Mouse (Mus musculus) spleen, embryonic (tissue): ENCODE results near the gene Hist1h2bc.

Experiments used
- CTCF ChIA-PET: fragments of 350-600 bp; sonication (Branson Sonifier 250); formaldehyde crosslinking; loops from one replicate; lab custom pipeline; 2022; lab: Charles Lee

The Hist1h2bc gene

GRCm38 (mm10) chr13:23683755-23684281, at the start of gene Hist1h2bc, which contains the start of gene Hist1h2ac:
Gene Hist1h2bc, plus strand, starts transcription at chr13:23684199.
Gene Hist1h2ac, minus strand, starts transcription at chr13:23683948.
- CTCF ChIA-PET = interaction anchor here (1.7 kb wide), 1 partner anchor 14 kb away, joined by 6 read pairs; the partner anchor contains the start of gene Hist1h4c

GRCm38 (mm10) chr13:23659636-23660366, 24.2 kb upstream of the Hist1h2bc start:
- CTCF ChIA-PET = no interaction called here

DNA sequence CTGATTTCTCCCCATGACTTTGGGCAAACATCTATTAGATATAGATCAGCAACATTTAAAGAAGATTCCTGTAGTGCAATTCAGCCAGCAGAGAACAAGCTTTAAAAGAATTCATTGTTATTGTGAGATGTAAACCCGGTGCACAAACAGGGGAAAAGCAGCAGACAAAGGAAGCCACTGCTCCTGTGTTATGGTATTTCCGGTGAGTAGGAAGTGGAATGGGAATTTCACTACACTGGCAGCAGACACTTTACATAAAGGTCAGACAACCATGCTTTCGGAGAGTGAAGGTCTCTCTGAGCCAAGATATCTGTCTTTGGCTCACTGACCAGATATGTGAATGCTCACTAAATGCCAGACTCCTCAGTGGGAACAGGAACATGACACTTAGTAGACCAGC, 21.5 kb upstream of the Hist1h2bc start:
- CTCF ChIA-PET = interaction anchor here (0.5 kb wide), 1 partner anchor 72 kb away, joined by 7 read pairs; no protein-coding TSS in a partner anchor

DNA sequence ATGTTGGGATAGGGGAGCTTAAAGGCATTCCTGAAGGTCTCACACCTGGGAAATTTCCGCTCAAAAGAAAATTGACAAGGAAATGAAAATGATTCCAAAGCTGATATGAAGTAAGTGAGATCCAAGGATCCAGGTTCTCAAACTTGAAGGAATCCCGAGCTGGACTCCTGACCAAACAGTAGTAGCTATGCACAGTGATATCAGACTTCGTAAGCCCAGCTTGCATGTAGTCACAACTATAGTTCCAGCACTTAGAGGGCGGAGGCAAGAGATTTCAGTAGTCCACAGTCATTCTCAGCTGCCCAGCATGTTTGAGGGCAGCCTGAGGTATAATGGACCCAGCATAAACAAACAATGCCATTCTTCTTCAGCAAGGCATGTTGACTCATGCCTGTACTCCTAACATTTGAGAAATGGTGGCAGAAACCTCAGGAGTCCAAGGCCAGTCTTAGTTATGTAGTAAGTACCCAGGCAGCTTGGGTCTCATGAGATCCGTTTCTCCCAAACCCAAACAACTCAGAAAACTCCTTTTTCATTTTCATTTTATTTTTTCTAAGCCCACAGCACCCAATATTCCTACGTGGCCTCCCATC, 1.9 kb upstream of the Hist1h2bc start:
- CTCF ChIA-PET = interaction anchor here (1.0 to 1.7 kb wide), 2 partner anchors 15 to 84 kb away, joined by 3 to 6 read pairs; partner anchors contain the start of gene Hist1h4c

GRCm38 (mm10) chr13:23682623-23682946, 1.4 kb upstream of the Hist1h2bc start:
- CTCF ChIA-PET = interaction anchor here (0.6 to 1.7 kb wide), 4 partner anchors 15 to 1926 kb away, joined by 3 to 6 read pairs (median 4); partner anchors contain the start of gene Hist1h4c

GRCm38 (mm10) chr13:23682947-23683754, 848 bp upstream of the Hist1h2bc start:
- CTCF ChIA-PET = interaction anchor here (0.6 to 1.7 kb wide), 4 partner anchors 14 to 1927 kb away, joined by 3 to 6 read pairs (median 4); partner anchors contain the start of gene Hist1h4c

DNA sequence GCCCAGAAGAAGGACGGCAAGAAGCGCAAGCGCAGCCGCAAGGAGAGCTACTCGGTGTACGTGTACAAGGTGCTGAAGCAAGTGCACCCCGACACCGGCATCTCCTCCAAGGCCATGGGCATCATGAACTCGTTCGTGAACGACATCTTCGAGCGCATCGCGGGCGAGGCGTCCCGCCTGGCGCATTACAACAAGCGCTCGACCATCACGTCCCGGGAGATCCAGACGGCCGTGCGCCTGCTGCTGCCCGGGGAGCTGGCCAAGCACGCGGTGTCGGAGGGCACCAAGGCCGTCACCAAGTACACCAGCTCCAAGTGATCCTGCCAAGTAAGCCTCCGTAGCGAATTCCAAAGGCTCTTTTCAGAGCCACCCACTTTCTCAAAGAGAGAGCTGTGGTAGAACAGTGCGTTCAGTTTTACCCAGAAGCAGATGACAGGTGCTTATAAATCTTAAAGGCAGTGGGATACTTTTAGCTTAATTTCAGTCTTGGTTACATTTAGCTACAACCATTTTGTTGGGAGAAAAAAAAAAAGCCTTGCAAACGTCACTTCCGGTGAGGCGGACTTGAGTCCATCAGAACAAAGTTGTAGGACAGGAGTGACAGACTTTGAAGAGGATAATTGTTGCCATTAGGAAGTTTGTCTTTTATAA, 421 bp downstream of the Hist1h2bc start:
- CTCF ChIA-PET = interaction anchor here (0.8 kb wide), 1 partner anchor 13 kb away, joined by 5 read pairs; the partner anchor contains the start of gene Hist1h4c

- CTCF ChIA-PET = interaction anchor here (0.7 to 0.8 kb wide), 3 partner anchors 13 to 95 kb away, joined by 3 to 5 read pairs (median 3); partner anchors contain the start of gene Hist1h4c
These were observed 1.3 kb downstream of the Hist1h2bc start for GRCm38 (mm10) chr13:23685121-23685861.

GRCm38 (mm10) chr13:23685966-23686365, 2.0 kb downstream of the Hist1h2bc start:
- CTCF ChIA-PET = interaction anchor here (0.7 kb wide), 2 partner anchors 66 to 95 kb away, joined by 3 read pairs; no protein-coding TSS in a partner anchor

- CTCF ChIA-PET = interaction anchor here (1.3 kb wide), 1 partner anchor 11 kb away, joined by 5 read pairs; the partner anchor contains the start of gene Hist1h4c
These were observed 3.2 kb downstream of the Hist1h2bc start for GRCm38 (mm10) chr13:23687181-23687580.

- CTCF ChIA-PET = interaction anchor here (1.3 kb wide), 1 partner anchor 10 kb away, joined by 5 read pairs; the partner anchor contains the start of gene Hist1h4c
These were observed 3.9 kb downstream of the Hist1h2bc start for GRCm38 (mm10) chr13:23687907-23688306.

DNA sequence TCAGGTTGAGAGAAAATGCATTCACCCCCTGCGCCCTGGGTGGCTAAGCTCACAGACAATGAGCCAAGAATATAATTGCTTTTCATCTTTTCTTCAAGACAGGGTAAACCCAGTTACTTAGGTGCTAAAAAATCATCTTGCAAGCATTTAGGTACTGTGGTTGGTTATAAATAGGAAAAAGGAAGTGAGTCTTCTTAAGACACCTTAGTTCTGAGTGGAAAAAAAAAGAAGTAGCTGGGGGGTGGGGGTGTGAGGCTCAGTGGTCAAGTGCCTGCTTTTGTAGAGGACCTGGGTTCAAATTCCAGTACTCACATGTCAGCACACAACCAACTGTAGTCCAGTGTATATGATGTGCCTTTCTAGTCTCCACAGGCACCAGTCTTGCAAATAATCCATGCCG, 5.0 kb downstream of the Hist1h2bc start:
- CTCF ChIA-PET = interaction anchor here (1.0 kb wide), 1 partner anchor 9 kb away, joined by 3 read pairs; no protein-coding TSS in a partner anchor

DNA sequence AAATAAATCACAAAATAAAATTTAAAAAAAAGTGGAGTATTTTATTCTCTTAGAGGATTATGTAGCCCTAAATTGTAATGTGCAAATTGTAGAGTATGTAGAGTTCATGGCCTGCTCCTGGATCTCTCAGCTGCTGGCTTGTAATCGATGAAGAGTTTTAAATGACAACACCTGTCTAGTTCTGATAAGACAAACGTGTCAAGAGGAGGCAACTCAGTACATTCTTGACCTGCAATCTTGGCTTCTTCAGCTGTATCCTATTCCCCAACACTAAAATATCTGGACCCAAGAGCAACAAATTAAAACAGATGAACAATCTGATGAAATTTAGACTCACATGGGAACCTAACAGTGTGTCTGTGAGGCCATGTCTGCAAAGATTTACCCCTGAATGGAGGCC, 5.5 kb downstream of the Hist1h2bc start:
- CTCF ChIA-PET = interaction anchor here (1.0 kb wide), 1 partner anchor 8 kb away, joined by 3 read pairs; no protein-coding TSS in a partner anchor

DNA sequence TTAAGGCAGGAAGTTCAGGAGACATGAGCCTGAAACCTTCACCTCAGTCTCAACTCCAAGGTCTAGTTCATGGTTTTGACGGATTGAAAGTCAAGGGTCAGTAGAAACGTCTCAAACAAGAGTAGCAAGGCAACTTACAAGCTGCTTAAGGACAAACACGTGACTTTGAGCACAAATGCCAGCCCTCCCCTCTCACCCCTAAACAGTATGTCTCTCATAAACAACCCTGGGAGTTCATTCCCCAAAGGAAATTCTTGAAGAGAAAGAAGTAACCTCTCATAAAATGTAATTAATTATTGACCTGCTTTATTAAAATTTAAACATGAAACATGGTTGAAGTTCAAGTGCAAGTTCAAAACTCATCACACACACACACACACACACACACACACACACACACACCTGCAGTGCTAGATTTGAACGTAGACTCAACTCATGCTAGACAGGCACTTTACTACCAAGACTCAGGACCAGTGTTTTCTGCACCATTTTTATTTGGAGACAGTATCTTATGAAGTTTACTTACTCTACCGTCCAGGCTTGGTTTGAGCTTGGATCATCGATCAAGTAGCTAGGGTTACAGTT, 9.9 kb downstream of the Hist1h2bc start:
- CTCF ChIA-PET = interaction anchor here (0.7 kb wide), 1 partner anchor 44 kb away, joined by 3 read pairs; no protein-coding TSS in a partner anchor

DNA sequence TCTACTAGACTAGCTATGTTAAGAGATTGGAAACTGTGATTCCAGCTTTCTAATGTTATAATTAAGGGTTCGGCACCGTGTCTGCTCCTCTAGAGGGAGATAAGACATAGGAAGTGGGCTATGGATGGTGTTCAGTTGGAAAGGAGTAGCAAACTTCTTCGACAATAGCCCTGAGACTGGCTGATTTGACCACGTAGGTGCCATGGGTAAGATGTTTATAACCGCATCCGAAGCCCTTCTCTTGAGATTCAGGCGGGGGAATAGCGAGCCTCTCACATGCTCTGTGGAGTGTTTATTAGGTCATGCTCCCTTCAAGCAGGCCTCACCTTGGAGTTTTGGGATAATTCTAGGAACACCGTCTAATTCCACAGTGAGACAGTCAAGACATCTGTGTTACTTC, 11.0 kb downstream of the Hist1h2bc start:
- CTCF ChIA-PET = no interaction called here

GRCm38 (mm10) chr13:23695514-23695913, 11.5 kb downstream of the Hist1h2bc start, which contains the start of gene Hist1h1t:
Gene Hist1h1t, plus strand, starts transcription at chr13:23695814.
- CTCF ChIA-PET = no interaction called here

DNA sequence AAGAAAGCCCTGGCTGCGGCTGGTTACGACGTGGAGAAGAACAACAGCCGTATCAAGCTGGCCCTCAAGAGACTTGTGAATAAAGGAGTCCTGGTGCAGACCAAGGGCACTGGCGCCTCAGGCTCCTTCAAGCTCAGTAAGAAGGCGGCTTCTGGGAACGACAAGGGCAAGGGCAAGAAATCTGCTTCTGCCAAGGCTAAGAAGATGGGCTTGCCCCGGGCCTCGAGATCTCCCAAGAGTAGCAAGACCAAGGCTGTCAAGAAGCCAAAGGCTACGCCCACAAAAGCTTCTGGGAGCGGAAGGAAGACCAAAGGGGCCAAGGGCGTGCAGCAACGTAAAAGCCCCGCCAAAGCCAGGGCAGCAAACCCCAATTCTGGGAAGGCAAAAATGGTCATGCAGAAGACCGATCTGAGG, 12.1 kb downstream of the Hist1h2bc start:
- CTCF ChIA-PET = no interaction called here

GRCm38 (mm10) chr13:23697491-23698299, 13.7 kb downstream of the Hist1h2bc start:
- CTCF ChIA-PET = interaction anchor here (0.6 to 1.5 kb wide), 6 partner anchors 8 to 71 kb away, joined by 3 to 6 read pairs (median 5); partner anchors contain the start of gene Hist1h2ac
